Mouse (Mus musculus) cortical plate, adult 2 months (tissue): ENCODE measurements around the gene Bin2. TPM values are rescaled to one million over a fixed set of nuclear protein-coding genes. Genes with fewer than 3 reads are reported as not detected.

Source experiments
- H3K27ac ChIP-seq: fragments of 200-500 bp; 2 replicates; pipeline ENCODE4 v1.5.1; 2012; ENCODE audit warnings: low read length, control low read depth, inconsistent platforms; ENCODE audit not compliant: insufficient read depth
- H3K4me1 ChIP-seq: fragments of 200-500 bp; 2 replicates; pipeline ENCODE4 v1.6.1; 2011; ENCODE audit warnings: low read length; ENCODE audit not compliant: control insufficient read depth, insufficient read depth
- H3K4me3 ChIP-seq: fragments of 200-500 bp; 2 replicates; pipeline ENCODE4 v1.5.1; 2011; ENCODE audit warnings: mild to moderate bottlenecking, low read length, control low read depth; ENCODE audit not compliant: insufficient read depth
- CTCF ChIP-seq: fragments of 200-500 bp; IDR thresholded peaks from 2 replicates; pipeline ENCODE4 v1.5.1; 2011; ENCODE audit warnings: mild to moderate bottlenecking, control low read depth, low read length; ENCODE audit not compliant: insufficient read depth; ENCODE audit errors: extremely low read depth
- POLR2A ChIP-seq: fragments of 200-500 bp; IDR thresholded peaks from 2 replicates; pipeline ENCODE4 v1.6.1; 2011; ENCODE audit warnings: mild to moderate bottlenecking, low read length, control low read depth; ENCODE audit not compliant: insufficient read depth; ENCODE audit errors: extremely low read depth
- polyA plus RNA-seq: library from polyadenylated mRNA; depleted of rRNA; stranded (reverse); fragments of >200 nt; gene quantifications from 2 replicates; pipeline ENCODE4 v1.2.3, GENCODE M21; 2012; rRNA removed

Gene Bin2
- polyA plus RNA-seq, result 7.4 and 7.6 TPM in 2 replicates

DNA sequence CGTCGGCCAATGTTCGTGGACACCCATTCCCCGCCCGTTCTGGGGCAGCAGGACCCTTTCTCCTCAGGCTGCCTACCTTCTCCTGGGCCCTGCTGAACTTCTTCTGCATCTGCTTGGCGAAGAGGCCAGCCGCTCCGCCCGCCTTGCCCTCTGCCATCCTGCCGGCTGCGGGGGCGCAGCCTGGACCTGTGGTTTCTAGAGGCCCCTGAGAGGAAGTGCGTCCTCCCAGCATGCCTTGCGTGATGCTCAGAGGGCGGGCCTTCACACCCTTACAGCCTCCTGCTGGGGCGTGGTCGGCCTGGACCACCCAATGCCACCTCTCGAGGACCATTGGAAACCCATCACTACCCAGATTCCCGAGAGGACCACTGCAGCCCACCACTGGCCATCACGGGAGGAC, at the start of gene Bin2:
Bin2 (minus strand) TSS at position 217 of the 400 bp plus-strand sequence.
- 0 out of 2 replicates have a peak within 1 kb of the TSS, but pooled peaks have one; percentile 21 for H3K4me3 ChIP-seq
- TF ChIP-seq POLR2A (0 out of 2 replicates have a peak, but pooled peaks have one; percentile 8), CTCF (no peak)
- H3K27ac ChIP-seq, result no peak within 1 kb of the TSS
- H3K4me1 ChIP-seq, result no peaks in the 10 kb centered on the region

GRCm38 (mm10) chr15:100718572-100718971, 49.2 kb upstream of the Bin2 start:
- Histone ChIP-seq H3K27ac (no peak overlapping the region), H3K4me1 (no peaks in the 10 kb centered on the region), H3K4me3 (no peak overlapping the region)
- TF ChIP-seq CTCF, result 0 out of 2 replicates have a peak, but pooled peaks have one; percentile 5
- no peak for TF ChIP-seq POLR2A

DNA sequence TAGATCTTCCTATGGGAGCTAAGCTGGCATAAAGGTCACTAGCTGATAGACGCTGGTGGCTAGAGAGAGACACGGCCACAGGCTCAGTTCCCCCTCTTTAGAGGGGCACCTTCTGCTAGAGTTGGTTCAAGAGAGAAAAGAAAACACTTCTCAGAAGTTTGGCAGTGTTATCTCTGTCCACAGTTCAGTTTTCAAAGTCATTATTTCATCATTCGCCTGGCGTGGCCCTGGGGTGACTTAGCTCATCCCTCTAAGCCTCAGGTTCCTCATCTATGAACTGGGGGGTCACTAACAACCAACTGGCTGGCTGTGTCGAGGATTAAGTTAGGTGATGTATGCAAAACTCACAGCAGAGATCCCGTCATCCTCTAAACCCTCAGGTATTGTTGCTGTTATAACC, 48.6 kb upstream of the Bin2 start:
- Histone ChIP-seq H3K4me3 (no peak overlapping the region), H3K27ac (no peak overlapping the region), H3K4me1 (no peaks in the 10 kb centered on the region)
- TF ChIP-seq POLR2A (no peak), CTCF (no peak)

DNA sequence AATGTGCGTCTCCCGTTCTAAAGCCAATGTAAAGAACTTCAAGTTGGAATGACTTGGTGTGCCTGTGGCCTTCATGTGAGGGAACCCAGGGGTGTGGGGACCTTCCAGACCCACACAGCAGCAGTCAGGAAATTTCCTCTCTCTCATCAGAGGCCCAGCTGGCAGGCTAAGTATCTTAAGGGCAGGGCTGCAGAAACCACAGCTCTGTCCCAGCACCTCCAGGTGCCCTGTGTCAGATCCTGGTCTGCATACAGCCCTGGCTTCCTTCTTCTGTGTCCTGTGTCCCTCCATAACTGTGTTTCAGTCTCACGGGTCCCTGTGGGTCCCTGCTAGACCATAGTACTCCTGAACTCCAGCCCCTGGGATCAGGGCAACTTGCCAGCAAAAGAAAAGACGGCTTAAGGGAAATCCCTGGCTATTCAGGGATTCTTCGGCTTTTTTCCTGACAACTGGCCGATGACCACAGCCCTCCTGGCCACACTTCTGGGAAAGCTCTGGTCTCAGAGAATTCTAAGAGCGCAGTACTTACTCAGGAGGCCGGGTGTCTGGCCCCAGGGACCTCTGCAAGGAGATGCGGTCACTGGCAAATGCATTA, 46.1 kb upstream of the Bin2 start:
- no peak overlapping the region for H3K27ac ChIP-seq
- H3K4me1 ChIP-seq, result no peaks in the 10 kb centered on the region
- TF ChIP-seq CTCF, result no peak
- no peak for TF ChIP-seq POLR2A
- no peak overlapping the region for H3K4me3 ChIP-seq

GRCm38 (mm10) chr15:100714470-100714869, 45.1 kb upstream of the Bin2 start:
- Histone ChIP-seq H3K27ac (no peak overlapping the region), H3K4me1 (no peaks in the 10 kb centered on the region), H3K4me3 (no peak overlapping the region)
- TF ChIP-seq CTCF (no peak), POLR2A (no peak)

DNA sequence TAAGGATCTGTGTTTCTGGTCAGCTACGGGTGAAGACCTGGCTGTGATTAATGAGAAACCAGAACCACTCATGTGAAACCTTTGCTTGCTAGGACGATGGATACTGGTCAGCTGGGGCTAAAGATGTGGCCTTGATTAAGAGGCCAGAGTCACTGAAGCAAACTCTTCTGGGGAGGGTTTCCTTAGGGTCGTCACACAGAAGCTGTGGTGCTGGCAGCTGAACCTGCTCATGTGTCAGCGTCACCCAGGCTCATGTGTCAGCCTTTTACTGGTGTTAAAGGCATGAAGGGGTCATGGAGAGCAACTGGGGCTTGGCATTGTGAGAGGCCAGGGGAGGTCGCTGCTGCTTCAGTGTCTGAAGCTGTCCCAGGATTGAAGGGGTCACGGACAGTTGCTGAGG, 41.5 kb upstream of the Bin2 start:
- Histone ChIP-seq H3K4me1 (no peaks in the 10 kb centered on the region), H3K4me3 (no peak overlapping the region), H3K27ac (no peak overlapping the region)
- TF ChIP-seq CTCF, result no peak
- TF ChIP-seq POLR2A, result no peak

DNA sequence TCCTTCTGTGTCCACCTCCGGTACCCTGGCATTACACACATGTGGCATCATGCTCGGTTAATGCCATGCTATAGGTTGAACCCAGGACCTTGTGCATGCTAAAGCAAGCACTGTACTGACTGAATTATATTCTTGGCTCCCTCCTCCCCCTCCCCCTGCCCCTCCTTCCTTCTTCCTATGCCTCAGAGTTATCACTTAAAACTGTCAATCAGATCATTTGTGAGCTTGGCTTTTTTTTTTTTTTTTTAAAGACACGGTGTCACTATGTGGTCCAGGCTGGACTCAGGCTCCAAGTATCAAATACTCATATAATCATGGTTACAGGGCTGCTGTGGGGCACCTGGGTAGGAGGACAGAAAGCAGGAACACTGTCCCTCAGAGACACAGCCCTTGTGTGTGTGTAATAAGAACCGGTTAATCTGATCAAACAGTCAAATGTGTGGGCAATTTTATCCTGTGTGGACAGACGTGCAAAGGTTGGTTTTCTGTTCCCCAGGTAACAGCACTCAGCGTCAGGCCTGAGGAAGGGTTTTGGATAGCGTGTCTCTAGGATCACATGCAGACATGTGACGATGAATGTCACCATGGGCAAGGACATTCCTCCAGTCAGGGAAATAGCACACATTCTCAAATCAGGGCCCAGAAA, 39.2 kb upstream of the Bin2 start:
- Histone ChIP-seq H3K27ac (no peak overlapping the region), H3K4me1 (no peaks in the 10 kb centered on the region), H3K4me3 (no peak overlapping the region)
- no peak for TF ChIP-seq CTCF
- TF ChIP-seq POLR2A, result no peak

GRCm38 (mm10) chr15:100706226-100706625, 36.9 kb upstream of the Bin2 start:
- Histone ChIP-seq H3K4me1 (no peaks in the 10 kb centered on the region), H3K4me3 (no peak overlapping the region), H3K27ac (no peak overlapping the region)
- TF ChIP-seq POLR2A (no peak), CTCF (no peak)

DNA sequence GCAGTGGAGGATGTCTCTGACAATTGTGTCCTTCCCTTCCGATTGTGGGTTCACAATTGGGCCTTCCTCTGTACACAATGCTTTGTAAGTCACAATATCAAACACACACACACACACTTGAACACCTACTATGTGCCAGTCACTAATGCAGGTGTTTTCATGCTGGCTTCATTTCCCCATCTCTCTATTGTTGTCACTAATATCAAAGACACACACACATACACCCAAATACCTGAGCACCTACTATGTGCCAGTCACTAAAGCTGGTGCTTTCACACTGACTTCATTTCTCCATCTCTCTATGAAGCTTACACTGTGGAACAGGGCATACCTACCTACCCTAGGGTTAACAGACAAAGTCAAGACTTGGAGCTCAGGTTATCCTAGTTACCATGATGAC, 36.0 kb upstream of the Bin2 start:
- TF ChIP-seq POLR2A, result no peak
- TF ChIP-seq CTCF, result no peak
- H3K4me1 ChIP-seq, result peaks cover 2% of the 10 kb centered on the region
- no peak overlapping the region for H3K4me3 ChIP-seq
- H3K27ac ChIP-seq, result no peak overlapping the region

DNA sequence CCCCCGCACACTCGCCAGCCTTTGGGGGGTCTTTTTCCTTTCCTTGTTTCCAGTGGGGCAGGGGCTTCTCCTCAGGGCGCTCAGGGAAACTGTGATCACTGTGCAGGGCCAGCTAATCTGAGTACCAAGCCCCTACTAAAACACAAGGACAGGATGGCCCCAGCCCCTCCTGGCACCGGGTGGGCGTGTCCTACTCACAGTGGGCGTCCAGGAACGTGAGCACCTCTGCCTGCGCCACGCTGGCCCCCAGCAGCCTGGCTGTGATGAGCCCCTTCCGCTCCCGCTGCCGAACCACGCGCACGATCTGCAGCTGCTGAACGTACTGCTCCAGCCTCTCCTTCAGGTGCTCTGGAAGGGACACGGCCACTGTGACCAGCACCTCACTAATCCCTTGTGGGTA, 34.6 kb upstream of the Bin2 start:
- H3K4me3 ChIP-seq, result no peak overlapping the region
- TF ChIP-seq POLR2A (no peak), CTCF (no peak)

More for the DNA sequence above, 34.6 kb upstream of the Bin2 start:
- H3K4me1 ChIP-seq, result peaks cover 2% of the 10 kb centered on the region
- H3K27ac ChIP-seq, result no peak overlapping the region
